Comparison of ENCODE assay signal across 8 mouse cellular contexts in the genomic region with DNA sequence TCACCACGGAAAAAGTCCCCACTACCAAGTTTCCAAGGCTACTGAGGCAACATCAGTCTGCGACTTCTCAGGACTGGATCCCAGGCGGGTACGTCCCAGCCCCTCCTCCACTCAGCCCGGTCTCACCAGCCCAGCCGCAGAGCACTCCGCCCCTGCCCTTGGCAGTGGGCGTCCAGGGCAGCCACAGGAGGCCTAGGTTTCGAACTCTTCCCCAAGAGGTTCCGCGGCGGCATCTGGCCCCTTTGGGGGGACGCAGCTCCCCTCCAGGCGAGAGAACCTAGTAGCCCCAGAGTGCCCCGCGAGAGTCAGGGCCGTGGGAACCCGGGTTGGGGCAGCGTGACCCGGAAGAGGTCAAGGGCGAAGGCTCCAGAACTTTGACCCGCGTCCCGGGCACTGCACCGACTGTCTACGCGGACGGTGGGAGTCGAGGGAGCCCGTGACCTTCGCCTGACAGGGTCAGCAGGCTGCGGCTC. TPM values are rescaled to one million over a fixed set of nuclear protein-coding genes. Genes with fewer than 3 reads are reported as not detected.
DNase-seq lines count a peak whose midpoint lies in the region; ATAC-seq lines count a peak whose summit lies in the region.

No protein-coding gene starts in this region.

- H3K27me3 ChIP-seq in forebrain, embryonic 11.5 days (ENCODE audit: control insufficient read depth, insufficient read depth, low read length): peaks cover 2% of the 10 kb centered on the region; the same call in 1 of the 2 replicates
- H3K27me3 ChIP-seq in intestine, embryonic 14.5 days (replicated peaks; ENCODE audit: control insufficient read depth, insufficient read depth, low read length): peaks cover 5% of the 10 kb centered on the region; the same call in 1 of the 2 replicates
- H3K27me3 ChIP-seq in neural tube, embryonic 13.5 days: peaks cover 37% of the 10 kb centered on the region

- peak overlapping the region; percentile 85 for H3K4me2 ChIP-seq in forebrain, embryonic 11.5 days (ENCODE audit: low read depth, low read length, severe bottlenecking)
- H3K4me2 ChIP-seq in intestine, embryonic 14.5 days (ENCODE audit: low read length): peak overlapping the region; percentile 80
- peak overlapping the region; percentile 76 for H3K4me2 ChIP-seq in neural tube, embryonic 13.5 days

- peak overlapping the region; percentile 79 for H3K4me3 ChIP-seq in forebrain, embryonic 11.5 days (ENCODE audit: low read depth, low read length)
- peak overlapping the region; percentile 82 for H3K4me3 ChIP-seq in intestine, embryonic 14.5 days (ENCODE audit: low read depth, low read length)
- H3K4me3 ChIP-seq in neural tube, embryonic 13.5 days: peak overlapping the region; percentile 56

- H3K4me1 ChIP-seq in forebrain, embryonic 11.5 days (replicated peaks; ENCODE audit: control insufficient read depth, insufficient read depth, low read length): no peaks in the 10 kb centered on the region; the same call in 1 of the 2 replicates
- peaks cover 11% of the 10 kb centered on the region for H3K4me1 ChIP-seq in intestine, embryonic 14.5 days (replicated peaks; ENCODE audit: control insufficient read depth, insufficient read depth, low read length)
- H3K4me1 ChIP-seq in neural tube, embryonic 13.5 days (replicated peaks): peaks cover 10% of the 10 kb centered on the region

- H3K27ac ChIP-seq in forebrain, embryonic 11.5 days (ENCODE audit: low read depth, low read length): peak overlapping the region; percentile 70
- peak overlapping the region; percentile 87 for H3K27ac ChIP-seq in intestine, embryonic 14.5 days (ENCODE audit: low read depth)
- peak overlapping the region; percentile 84 for H3K27ac ChIP-seq in neural tube, embryonic 13.5 days (replicated peaks)

- H3K9ac ChIP-seq in forebrain, embryonic 11.5 days (ENCODE audit: low read length): peak overlapping the region; percentile 78
- H3K9ac ChIP-seq in intestine, embryonic 14.5 days (ENCODE audit: low read length): peak overlapping the region; percentile 94
- peak overlapping the region; percentile 78 for H3K9ac ChIP-seq in neural tube, embryonic 13.5 days

- peak; percentile 38 for DNase-seq in ovary, adult 18-20 months (ENCODE audit: low spot score)
- no peak for DNase-seq in ovary, postnatal 14 days (ENCODE audit: low spot score)
- peak; percentile 80 for DNase-seq in adrenal gland, postnatal 10 days
- peak; percentile 82 for DNase-seq in forebrain, embryonic 11.5 days (ENCODE audit: low spot score)
- DNase-seq in intestine, embryonic 14.5 days (ENCODE audit: low spot score): peak; percentile 84
- DNase-seq in lung, adult 18-20 months: peak; percentile 66 to 69
- DNase-seq in thymus, postnatal 4 days: no peak

- WGBS in forebrain, embryonic 11.5 days: under 1% methylated on average over 32 of the region's 32 CpGs
- under 1% methylated on average over 32 of the region's 32 CpGs for WGBS in intestine, embryonic 14.5 days
- WGBS in neural tube, embryonic 13.5 days: under 1% methylated on average over 32 of the region's 32 CpGs

- ATAC-seq in forebrain, embryonic 11.5 days (replicated peaks; ENCODE audit: low FRiP score): peak; percentile 75
- ATAC-seq in intestine, embryonic 14.5 days (replicated peaks; ENCODE audit: low FRiP score, low TSS enrichment, low read depth): peak; percentile 72
- peak; percentile 84 for ATAC-seq in neural tube, embryonic 13.5 days (ENCODE audit: low read depth)

- no peaks in the 10 kb centered on the region for H3K36me3 ChIP-seq in forebrain, embryonic 11.5 days (ENCODE audit: control insufficient read depth, insufficient read depth, low read length)
- H3K36me3 ChIP-seq in intestine, embryonic 14.5 days (ENCODE audit: control insufficient read depth, insufficient read depth, low read length): no peaks in the 10 kb centered on the region
- no peaks in the 10 kb centered on the region for H3K36me3 ChIP-seq in neural tube, embryonic 13.5 days

- no peaks in the 10 kb centered on the region for H3K9me3 ChIP-seq in forebrain, embryonic 11.5 days (ENCODE audit: control insufficient read depth, low read length)
- no peaks in the 10 kb centered on the region for H3K9me3 ChIP-seq in intestine, embryonic 14.5 days (ENCODE audit: control insufficient read depth, low read length)
- H3K9me3 ChIP-seq in neural tube, embryonic 13.5 days: no peaks in the 10 kb centered on the region

RNA-seq across cellular contexts. Expression of a gene that starts 0.5 kb away (rescaled TPM):
- total RNA-seq in adrenal gland, postnatal 10 days (2021): 1,000 to 10,000 TPM; 1,213 to 1,256 TPM
- polyA plus RNA-seq in forebrain, embryonic 11.5 days (2014; fragmentation: Nextera tagmentation; extraction: Ambion mirVana): 147 and 151 TPM in 2 replicates
- 222 and 225 TPM in 2 replicates for polyA plus RNA-seq in intestine, embryonic 14.5 days (2014; fragmentation: Nextera tagmentation; extraction: Ambion mirVana)
- polyA plus RNA-seq in neural tube, embryonic 13.5 days (2015; fragmentation: Nextera tagmentation; extraction: Ambion mirVana): 106 and 116 TPM in 2 replicates

RNA-seq across cellular contexts. Expression of a gene that starts 26.9 kb away (rescaled TPM):
- total RNA-seq in adrenal gland, postnatal 10 days (2021): not detected
- 0.77 and 0.96 TPM in 2 replicates for polyA plus RNA-seq in forebrain, embryonic 11.5 days (2014; fragmentation: Nextera tagmentation; extraction: Ambion mirVana)
- 6.1 and 6.7 TPM in 2 replicates for polyA plus RNA-seq in intestine, embryonic 14.5 days (2014; fragmentation: Nextera tagmentation; extraction: Ambion mirVana)
- 55.2 and 62.4 TPM in 2 replicates for polyA plus RNA-seq in neural tube, embryonic 13.5 days (2015; fragmentation: Nextera tagmentation; extraction: Ambion mirVana)

Comparison
In these comparisons a context has a peak if more than half of its experiments do, and no peak if none do; other contexts are left out.
1. DNase-seq: peak in ovary, adult 18-20 months (single experiment), adrenal gland, postnatal 10 days (single experiment), forebrain, embryonic 11.5 days (single experiment), intestine, embryonic 14.5 days (single experiment) and lung, adult 18-20 months (2 of 2); none in ovary, postnatal 14 days (single experiment) and thymus, postnatal 4 days (single experiment).
2. Peak in every context shown above with its lines, with median percentiles within 50 percentile points of each other: ATAC-seq, H3K27ac ChIP-seq, H3K4me2 ChIP-seq, H3K4me3 ChIP-seq and H3K9ac ChIP-seq.